9 mouse cellular contexts compared by ENCODE assay signal in the genomic region with DNA sequence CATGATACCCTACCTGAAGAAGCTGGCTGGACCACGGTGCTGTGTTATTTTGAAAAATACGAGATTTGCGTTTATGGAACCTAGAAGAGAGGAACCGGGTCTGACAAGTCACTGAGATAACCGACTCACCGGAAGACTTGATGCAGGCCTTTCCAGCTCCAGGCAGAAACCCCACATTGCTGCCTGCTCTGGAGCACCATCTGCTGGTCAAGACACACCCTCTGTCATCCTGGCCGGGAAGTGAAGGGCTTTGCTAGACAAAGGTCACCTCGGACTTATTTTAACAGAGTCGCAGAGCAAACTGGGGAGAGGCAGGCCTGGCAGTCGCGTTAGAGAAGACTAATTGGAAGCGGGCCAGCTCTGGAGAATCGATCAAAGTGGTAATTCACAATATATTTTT.
DNase-seq lines count a peak whose midpoint lies in the region; ATAC-seq lines count a peak whose summit lies in the region.
"Had no signal": no experiment of that assay in that cellular context is flagged by ENCODE, and none has a peak within 500 bp of the region (broad histone marks: within the 10 kb centered on the region; RNA-seq: fewer than 3 reads in every experiment).

No protein-coding gene starts in this region.

- no peak overlapping the region for H3K27ac ChIP-seq in intestine, embryonic 14.5 days (ENCODE audit: low read depth)

- peak; percentile 80 for DNase-seq in ZHBTc4 (ENCODE audit: low read depth, low spot score)
- peak; percentile 56 for DNase-seq in gastrocnemius, postnatal 14 days
- peak; percentile 87 for DNase-seq in intestine, embryonic 14.5 days (ENCODE audit: low spot score)
- DNase-seq in left cerebral cortex, adult 8-10 months (ENCODE audit: low spot score in 2 of 2): peak; percentile 36 to 51
- DNase-seq in right cerebral cortex, postnatal 4 days: peak; percentile 61
- DNase-seq in c-Kit-positive CD71-positive TER-119-positive erythroid progenitor cells, embryonic 14.5 days (ENCODE audit: low spot score): no peak

- H3K4me3 ChIP-seq in intestine, embryonic 14.5 days (ENCODE audit: low read depth, low read length): no peak overlapping the region
- H3K4me3 ChIP-seq: megakaryocyte, embryonic 14.5 days had no signal

- no peaks in the 10 kb centered on the region for H3K27me3 ChIP-seq in intestine, embryonic 14.5 days (replicated peaks; ENCODE audit: control insufficient read depth, insufficient read depth, low read length)
- H3K27me3 ChIP-seq: megakaryocyte, embryonic 14.5 days had no signal

- intact Hi-C loops in gastrocnemius, postnatal 14 days (cut with DNase I; ENCODE audit: low total_unique reads): no loop called here

- ATAC-seq in common myeloid progenitor, adult 5-6 weeks (replicated peaks; ENCODE audit: low read depth, poor library complexity, severe bottlenecking): peak; percentile 100
- ATAC-seq in intestine, embryonic 14.5 days (replicated peaks; ENCODE audit: low FRiP score, low TSS enrichment, low read depth): peak; percentile 74; the same call in 1 of the 2 replicates
- ATAC-seq in megakaryocyte-erythroid progenitor cell, adult 5-6 weeks (replicated peaks; ENCODE audit: low FRiP score, low TSS enrichment, poor library complexity, severe bottlenecking): peak; percentile 97

- no peak overlapping the region for H3K9ac ChIP-seq in intestine, embryonic 14.5 days (ENCODE audit: low read length)

- no peaks in the 10 kb centered on the region for H3K9me3 ChIP-seq in intestine, embryonic 14.5 days (ENCODE audit: control insufficient read depth, low read length)

- no peaks in the 10 kb centered on the region for H3K36me3 ChIP-seq in intestine, embryonic 14.5 days (ENCODE audit: control insufficient read depth, insufficient read depth, low read length)

- 7% methylated on average over 13 of the region's 13 CpGs for WGBS in intestine, embryonic 14.5 days

- no peak overlapping the region for H3K4me2 ChIP-seq in intestine, embryonic 14.5 days (ENCODE audit: low read length)

- H3K4me1 ChIP-seq in intestine, embryonic 14.5 days (replicated peaks; ENCODE audit: control insufficient read depth, insufficient read depth, low read length): no peaks in the 10 kb centered on the region
